Mouse (Mus musculus) large intestine, adult 2 months (tissue): Measurements from ENCODE around the gene Stum. TPM values are rescaled to one million over a fixed set of nuclear protein-coding genes. Genes with fewer than 3 reads are reported as not detected.

ENCODE experiments used
- DNase-seq: peaks from one replicate; pipeline ENCODE4 v3.0.0-alpha.2; 2012; ENCODE audit warnings: low read depth, low spot score
- WGBS: fragments of 180-500 bp; shearing (Covaris S2); methylation state at CpG from one replicate; pipeline ENCODE4 v1.1.7; 2018; 5-methylcytosine and 5-hydroxymethylcytosine counted together
- polyA plus RNA-seq: library from polyadenylated mRNA; depleted of rRNA; stranded (reverse); fragments of >200 nt; gene quantifications from 2 replicates; pipeline ENCODE4 v1.2.3, GENCODE M21; 2012

Stum gene
- polyA plus RNA-seq, 1 experiment = 6.3 TPM

GRCm38 (mm10) chr1:180408832-180409231, 74.5 kb downstream of the Stum start:
- no peak for DNase-seq
- 14% methylated on average over 9 of the region's 9 CpGs for WGBS

DNA sequence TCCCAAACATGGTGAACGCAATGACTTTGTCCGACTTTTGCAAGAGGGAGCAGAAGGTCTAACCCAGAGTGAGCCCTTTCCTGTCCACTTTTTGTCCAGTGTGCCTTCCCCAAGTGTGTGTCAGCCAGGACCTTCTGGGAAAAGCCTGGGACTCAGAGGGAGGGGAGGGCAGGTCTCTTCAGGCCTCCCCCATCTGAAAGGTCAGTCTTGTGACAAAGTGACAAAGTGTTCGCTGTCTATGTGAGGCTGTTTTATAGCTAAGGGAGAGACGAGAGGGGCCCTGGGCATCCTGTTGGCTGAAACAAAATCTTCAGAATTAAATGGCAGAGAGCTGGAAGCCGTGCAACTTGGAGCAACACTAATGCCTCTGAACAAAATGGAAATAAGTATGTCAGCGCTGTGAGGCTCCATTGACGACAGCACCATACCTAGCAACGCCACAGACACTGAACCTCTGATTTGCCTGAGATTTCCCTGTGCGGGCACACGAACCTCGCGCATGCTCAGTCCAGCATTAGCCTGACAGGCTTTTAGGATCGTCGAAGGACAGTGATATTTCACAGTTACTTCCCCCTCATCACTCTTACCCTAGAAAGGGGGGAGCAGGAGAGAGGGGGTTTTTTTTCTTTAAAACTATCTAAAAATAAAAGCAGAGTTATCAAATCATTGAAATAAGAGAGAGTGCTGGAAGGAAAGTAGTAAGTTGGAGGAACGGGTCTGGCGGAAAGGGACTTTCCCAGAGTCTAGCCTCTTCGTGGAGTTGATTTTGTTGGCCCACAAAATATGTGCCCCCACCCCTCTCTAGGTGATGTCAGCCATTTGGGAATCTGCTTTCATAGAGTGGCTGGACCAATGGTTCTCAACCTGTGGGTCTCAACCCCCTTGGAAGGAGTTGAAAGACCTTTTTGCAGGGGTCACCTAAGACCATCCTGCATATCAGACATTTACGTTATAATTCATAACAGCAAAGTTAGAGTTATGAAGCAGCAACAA, 75.3 kb downstream of the Stum start:
- WGBS = 68% methylated on average over 18 of the region's 18 CpGs
- DNase-seq = no peak

- 10% methylated on average over 16 of the region's 16 CpGs for WGBS
Measured at GRCm38 (mm10) chr1:180407171-180407671, 76.1 kb downstream of the Stum start.

DNA sequence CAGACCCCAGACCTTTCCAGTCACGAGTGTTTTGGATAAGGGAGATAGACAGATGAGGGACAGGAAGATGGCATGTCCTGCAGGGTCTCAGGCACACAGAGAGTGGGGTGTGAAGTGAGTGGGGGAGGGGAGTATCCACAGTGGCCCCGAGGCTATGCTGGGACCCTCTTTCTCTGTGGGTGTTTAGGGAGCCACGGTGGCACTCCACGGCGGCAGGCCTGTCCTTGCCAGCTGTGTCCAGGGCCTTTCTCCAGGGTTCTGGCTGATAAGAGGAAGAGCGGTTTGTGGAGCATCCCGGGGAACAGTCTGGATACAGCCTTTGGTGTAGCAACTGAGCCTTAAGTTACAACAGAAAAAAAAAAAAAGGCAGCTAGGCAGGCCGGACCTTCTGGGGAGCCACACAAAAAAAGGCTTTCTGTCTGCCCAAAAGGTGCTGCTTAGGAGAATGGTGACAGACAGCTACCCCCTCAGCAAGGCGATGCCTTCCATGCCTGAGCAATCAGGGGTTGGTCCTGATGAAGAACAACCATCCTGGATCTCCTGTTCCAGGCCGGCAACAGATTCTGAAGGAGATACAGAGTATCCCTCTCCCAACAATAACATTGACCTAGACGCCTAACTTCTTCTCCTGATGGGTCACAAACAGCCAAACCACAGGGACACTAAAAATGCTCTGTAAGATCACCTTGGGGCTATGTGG, 76.8 kb downstream of the Stum start:
- 76% methylated on average over 11 of the region's 11 CpGs for WGBS
- DNase-seq = no peak

More at GRCm38 (mm10) chr1:180407171-180407671, 76.1 kb downstream of the Stum start:
- DNase-seq = no peak

DNA sequence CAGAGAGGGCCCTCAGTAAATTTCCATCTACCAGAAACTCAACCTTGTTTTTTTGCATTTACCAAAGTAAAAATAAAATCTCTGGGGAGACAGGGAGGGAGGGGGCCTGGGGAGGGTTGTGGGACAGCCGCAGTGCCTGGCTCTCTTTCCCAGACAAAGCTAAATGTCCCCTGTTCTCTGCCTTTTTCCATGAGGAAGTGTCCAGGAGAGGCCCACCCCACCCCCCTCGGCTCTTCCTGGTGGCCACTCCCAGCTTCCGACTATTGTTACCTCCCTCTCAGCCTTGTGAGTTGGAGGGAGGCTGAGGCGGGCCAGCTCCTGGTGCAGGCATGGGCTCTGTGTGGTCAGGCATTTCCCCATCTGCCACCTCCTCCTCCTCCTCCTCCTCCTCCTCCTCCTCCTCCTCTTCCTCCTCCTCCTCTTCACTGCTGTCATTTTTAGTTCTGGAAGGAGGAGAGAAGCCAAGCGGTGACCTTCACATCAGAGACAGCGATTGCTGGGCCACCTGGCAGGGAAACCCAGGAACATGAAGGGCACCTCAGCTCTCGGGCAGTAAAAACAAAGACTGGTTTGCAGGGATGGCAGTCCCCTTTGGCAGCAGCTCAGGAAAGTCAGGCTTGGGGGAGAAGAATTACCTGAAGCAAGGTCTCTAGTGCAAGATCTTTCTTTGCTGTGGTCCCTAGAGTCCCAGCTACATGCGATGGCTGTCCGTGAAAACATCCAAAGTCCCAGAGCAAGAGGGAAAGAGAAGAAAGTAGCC, 77.5 kb downstream of the Stum start:
- no peak for DNase-seq
- 40% methylated on average over 9 of the region's 9 CpGs for WGBS

DNA sequence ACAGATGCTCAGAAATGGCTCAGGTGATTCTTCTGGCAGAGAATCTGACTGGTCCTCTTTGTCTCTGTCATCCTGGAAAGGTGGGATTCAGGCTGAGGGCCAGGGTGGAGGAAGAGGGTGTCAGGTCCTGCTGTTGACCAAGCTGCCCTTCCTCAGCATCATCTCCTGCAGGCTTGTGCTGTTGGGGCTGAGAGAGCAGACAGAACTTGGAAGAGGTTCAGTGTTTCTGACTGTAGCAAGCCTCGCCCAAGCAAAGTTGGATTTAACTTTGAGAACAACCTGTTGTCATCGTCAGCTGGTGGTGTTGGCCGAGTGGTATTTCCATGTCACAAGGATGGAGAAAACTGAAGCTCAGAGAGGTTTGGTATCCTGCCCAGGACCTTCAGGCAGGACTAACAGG, 78.6 kb downstream of the Stum start:
- 33% methylated on average over 3 of the region's 3 CpGs for WGBS

GRCm38 (mm10) chr1:180403694-180404606, 79.4 kb downstream of the Stum start:
- 8% methylated on average over 32 of the region's 32 CpGs for WGBS
- DNase-seq = no peak

More for the DNA sequence above, 78.6 kb downstream of the Stum start:
- DNase-seq = no peak

DNA sequence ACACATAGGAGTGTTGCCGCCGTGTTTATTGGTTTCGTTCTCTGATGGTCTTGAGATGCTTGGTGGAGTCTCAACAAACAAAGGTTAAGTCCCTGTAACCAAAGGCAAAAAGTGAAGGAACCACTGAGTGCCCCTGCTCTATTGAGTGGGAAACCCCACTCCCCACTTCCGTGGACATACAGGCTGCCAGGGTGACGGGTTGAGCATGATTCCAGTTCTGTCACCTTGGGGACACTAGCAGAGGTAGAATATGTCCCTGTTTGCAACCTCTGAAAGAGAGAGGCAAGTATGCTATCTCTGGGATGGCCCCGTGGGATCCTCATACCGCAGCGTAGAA, 80.0 kb downstream of the Stum start:
- WGBS = 63% methylated on average over 8 of the region's 8 CpGs
- DNase-seq = no peak

- no peak for DNase-seq
Measured at GRCm38 (mm10) chr1:180402481-180403081, 80.7 kb downstream of the Stum start.

GRCm38 (mm10) chr1:180401725-180402124, 81.6 kb downstream of the Stum start:
- WGBS = 60% methylated on average over 6 of the region's 6 CpGs
- no peak for DNase-seq

More at GRCm38 (mm10) chr1:180402481-180403081, 80.7 kb downstream of the Stum start:
- WGBS = 69% methylated on average over 11 of the region's 11 CpGs

DNA sequence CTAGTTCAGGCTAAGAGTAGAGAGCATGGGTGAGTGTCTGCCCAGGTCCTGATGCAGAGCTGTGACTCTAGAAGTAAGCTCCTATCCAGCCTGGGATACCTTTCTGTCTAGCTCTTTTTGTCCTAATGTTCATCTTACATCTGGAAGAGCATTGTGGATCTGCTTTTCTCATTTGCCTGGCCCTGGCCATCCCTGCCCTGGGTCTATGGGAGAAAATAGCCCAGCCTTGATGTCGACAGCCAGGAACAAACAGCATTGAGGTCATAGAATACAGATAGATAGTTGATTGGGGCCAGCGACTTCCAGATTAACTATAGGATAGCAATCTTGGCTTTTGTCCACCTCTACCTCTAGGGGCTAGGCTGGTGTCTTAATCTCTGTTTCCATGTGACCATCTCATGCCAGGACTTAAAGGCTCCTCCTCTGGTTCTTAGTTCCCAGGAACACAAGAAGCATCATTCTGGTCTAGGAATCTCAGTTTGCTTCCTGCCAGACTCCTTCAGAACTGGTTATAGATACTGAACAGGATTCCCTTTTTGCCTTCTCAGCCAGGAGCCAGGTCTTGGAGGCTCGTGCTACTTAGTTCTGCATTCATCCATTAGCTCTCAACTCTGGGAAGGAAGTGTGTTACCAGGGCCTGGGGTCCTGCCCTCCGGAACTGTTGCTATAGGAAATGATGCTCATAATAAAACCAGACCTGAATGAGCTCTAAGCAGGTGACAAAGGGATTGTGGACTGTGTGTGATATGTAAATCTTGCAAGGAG, 82.4 kb downstream of the Stum start:
- DNase-seq = no peak
- 72% methylated on average over 4 of the region's 4 CpGs for WGBS

GRCm38 (mm10) chr1:180398446-180398845, 84.9 kb downstream of the Stum start:
- 76% methylated on average over 3 of the region's 3 CpGs for WGBS
- no peak for DNase-seq

DNA sequence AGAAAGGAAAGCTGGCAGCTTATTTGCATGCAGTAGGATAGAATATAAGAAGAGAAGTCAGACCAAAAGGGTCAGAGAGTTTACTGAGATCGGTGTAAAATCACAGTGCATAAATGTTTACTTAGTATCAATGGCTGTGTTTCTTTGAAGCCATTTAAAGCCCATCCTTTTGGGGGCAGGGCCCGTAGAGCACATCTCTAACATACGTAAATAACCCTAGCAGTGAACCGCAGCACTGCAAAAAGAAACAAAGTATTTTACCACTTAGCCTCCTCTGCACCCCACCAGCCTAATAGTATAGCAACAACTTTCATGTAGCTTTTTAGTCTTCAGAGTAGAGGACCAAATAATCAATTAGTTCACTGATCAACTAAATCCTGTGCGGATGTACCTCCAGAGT, 85.6 kb downstream of the Stum start:
- no peak for DNase-seq
- 43% methylated on average over 5 of the region's 5 CpGs for WGBS

GRCm38 (mm10) chr1:180393873-180394272, 89.4 kb downstream of the Stum start:
- no peak for DNase-seq
- 80% methylated on average over 12 of the region's 12 CpGs for WGBS

GRCm38 (mm10) chr1:180393017-180393797, 90.1 kb downstream of the Stum start:
- no peak for DNase-seq
- WGBS = 60% methylated on average over 9 of the region's 9 CpGs

GRCm38 (mm10) chr1:180392137-180392798, 91.0 kb downstream of the Stum start:
- WGBS = 55% methylated on average over 5 of the region's 5 CpGs
- no peak for DNase-seq

- no peak for DNase-seq
- WGBS = 94% methylated on average over 4 of the region's 4 CpGs
Measured at GRCm38 (mm10) chr1:180391575-180391945, 91.7 kb downstream of the Stum start.
